Mouse (Mus musculus) left cerebral cortex, adult 8-10 months (tissue): ENCODE results near the gene Angptl6. TPM values are rescaled to one million over a fixed set of nuclear protein-coding genes. Genes with fewer than 3 reads are reported as not detected.

Experiments used
- DNase-seq, 2 experiments: peaks; one replicate each; pipeline ENCODE4 v3.0.0; 2022; ENCODE audit warnings: low spot score in 2 of 2
- total RNA-seq, 4 experiments: library from RNA; stranded (reverse); gene quantifications; 2 replicates each; pipeline ENCODE4 v1.2.4; 2022

Angptl6 gene
- total RNA-seq = 10 to 100 TPM in 1 of 4 experiments, 1 to 10 TPM in 3; 8.4 to 10.1 (median 9.2) TPM

- DNase-seq = no peak
Measured at GRCm38 (mm10) chr9:20879097-20879792, at the start of gene Angptl6. Gene Angptl6 (minus strand): TSS chr9:20879727.

- no peak for DNase-seq
Measured at GRCm38 (mm10) chr9:20923258-20923657, 43.7 kb upstream of the Angptl6 start.

DNA sequence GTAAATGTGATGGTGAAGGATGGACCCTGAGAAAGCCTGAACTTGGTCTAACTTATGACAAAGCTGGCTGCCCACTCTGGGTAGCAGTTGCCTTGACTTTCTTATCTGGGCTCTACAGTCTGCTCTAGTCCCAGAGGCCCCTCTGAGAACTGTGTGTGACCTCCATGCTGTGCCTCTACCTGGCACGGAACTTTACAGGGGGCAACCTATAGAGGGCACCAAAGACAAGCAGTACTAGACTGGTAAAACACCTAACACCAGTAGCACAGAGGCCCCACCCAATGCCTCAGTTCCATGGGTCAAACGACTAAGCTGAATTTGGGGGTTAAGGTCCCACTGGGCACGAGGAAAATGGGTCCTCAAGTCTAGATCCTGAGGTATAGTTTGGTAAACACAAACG, 36.6 kb upstream of the Angptl6 start:
- DNase-seq = no peak

- DNase-seq = peak in 1 of 2 experiments; percentile 62
Measured at GRCm38 (mm10) chr9:20909948-20910347, 30.4 kb upstream of the Angptl6 start.

GRCm38 (mm10) chr9:20902174-20902491, 22.6 kb upstream of the Angptl6 start:
- DNase-seq = no peak

DNA sequence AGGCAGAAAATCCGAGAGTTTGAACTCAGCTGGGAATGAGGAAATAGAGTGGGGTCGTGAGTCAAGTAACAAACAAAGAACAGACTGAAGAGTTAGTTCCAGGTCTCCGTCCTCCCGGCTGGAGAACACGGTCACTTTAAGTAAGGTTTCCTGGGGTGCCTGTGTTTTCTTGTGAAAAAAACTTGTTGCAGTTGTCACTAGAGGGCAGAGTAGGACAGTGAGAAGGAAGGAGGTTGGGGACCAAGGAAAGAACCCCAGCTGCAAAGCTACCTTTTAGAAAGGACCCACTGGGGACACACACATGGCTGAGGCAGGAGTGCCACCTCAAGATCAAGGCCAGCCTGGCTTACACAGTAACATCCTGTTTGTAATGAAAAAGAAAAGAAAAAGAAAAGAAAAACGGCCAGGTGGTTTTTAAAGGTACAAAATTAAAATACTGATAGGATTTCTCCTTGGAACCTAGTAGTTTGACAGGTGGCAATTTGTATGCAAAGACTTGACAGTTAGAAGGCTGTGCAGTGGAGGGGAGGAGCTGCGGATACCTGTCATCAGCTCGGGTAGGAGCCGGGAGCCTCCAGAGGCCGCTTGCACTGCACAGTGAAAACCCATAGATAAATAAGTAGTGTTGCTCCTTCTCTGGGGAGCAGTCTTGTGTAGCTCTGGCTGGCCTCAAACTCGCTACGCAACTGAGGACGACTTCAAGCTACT, 22.1 kb upstream of the Angptl6 start:
- DNase-seq = no peak

DNA sequence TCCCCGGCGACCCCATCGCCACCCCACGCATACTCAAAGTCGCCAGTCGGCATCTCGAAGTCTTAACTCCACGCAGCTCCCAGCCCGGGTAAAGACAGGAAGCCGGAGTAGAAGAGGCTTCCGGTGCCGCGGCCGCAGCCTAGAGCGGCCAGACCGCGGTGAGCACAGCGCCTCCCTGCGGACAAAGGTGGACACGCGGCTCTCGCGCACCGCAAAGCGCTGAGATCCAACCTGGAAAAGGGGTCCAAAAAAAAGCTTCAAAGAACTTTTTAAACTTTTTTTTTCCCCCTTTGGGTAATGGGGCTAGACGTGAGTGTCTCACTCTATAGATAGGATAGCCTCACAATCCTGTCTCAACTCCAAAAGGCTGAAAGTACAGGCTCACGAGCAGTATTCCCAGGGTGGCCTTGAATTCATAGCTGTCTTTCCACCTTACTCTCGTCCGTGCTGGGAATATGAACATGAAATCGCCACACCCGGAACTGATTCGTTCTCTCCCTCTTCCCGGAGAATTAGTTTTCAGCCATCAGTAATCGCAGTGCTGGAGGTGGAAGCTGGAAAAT, 19.1 kb upstream of the Angptl6 start, which contains the start of gene Eif3g:
TSS of gene Eif3g (minus strand) at position 113 of the 563 bp plus-strand sequence.
- peak; percentile 64 to 76 for DNase-seq

GRCm38 (mm10) chr9:20897736-20898510, 18.4 kb upstream of the Angptl6 start:
- no peak for DNase-seq

- DNase-seq = no peak
Measured at GRCm38 (mm10) chr9:20895382-20895781, 15.9 kb upstream of the Angptl6 start.

- DNase-seq = no peak
Measured at GRCm38 (mm10) chr9:20894629-20895028, 15.1 kb upstream of the Angptl6 start.

DNA sequence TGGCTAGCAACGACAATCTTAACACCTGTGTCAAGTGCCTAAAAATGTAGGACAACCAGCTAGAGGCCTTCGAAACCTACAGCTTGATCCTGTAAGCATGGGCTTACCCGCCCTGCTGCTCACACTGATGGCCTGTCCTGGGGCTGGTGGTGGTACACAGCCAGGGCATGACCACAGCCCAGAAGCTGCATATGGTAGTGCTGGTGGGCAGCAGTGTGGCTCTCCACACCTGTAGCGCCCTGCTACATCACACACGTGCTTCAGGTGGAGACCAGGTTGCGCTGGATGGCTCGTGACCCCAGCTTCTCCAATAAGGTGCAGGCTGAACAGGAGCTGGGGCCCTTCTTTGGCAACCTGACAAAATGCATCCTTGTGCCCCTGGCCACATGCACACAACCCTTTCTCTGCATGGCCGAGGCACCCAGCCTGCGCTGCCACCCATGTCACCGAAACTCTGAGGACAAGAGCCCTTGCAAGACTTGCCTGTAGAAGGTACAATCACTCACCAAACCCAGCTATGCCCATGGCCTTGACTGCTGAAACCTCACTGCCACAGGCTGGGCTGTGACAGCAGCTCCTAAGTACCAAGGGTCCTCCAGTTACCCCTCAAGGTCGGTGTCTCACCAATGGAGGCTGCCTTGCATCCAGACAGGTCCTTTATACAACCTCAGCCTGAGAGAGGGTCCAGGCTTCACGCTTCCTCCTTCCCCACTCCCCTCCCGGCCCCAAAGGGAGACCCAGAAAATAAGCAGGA, 14.2 kb upstream of the Angptl6 start:
- no peak for DNase-seq

DNA sequence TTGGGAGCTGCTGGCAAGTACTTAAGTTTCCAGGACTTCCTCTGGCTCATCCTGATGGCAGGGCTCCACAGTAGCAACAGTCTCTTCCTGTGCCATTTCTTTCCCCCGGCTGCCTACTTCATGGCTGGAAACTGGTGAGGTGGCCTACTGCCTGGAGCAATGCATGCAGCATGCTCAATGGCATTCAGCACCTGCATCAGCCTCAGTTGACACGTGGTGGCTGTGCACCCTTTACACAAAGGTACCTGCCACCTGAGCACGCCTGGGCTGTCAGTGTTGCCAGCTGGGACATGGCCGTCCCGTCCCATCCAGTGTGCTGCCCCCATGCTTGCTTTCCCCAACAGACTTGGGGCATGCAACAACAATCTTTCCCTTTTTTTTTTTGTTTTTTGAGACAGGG, 13.5 kb upstream of the Angptl6 start:
- DNase-seq = no peak

- no peak for DNase-seq
Measured at GRCm38 (mm10) chr9:20892104-20892653, 12.7 kb upstream of the Angptl6 start.

GRCm38 (mm10) chr9:20891339-20892103, 12.0 kb upstream of the Angptl6 start:
- DNase-seq = no peak

GRCm38 (mm10) chr9:20890411-20890810, 10.9 kb upstream of the Angptl6 start:
- no peak for DNase-seq

DNA sequence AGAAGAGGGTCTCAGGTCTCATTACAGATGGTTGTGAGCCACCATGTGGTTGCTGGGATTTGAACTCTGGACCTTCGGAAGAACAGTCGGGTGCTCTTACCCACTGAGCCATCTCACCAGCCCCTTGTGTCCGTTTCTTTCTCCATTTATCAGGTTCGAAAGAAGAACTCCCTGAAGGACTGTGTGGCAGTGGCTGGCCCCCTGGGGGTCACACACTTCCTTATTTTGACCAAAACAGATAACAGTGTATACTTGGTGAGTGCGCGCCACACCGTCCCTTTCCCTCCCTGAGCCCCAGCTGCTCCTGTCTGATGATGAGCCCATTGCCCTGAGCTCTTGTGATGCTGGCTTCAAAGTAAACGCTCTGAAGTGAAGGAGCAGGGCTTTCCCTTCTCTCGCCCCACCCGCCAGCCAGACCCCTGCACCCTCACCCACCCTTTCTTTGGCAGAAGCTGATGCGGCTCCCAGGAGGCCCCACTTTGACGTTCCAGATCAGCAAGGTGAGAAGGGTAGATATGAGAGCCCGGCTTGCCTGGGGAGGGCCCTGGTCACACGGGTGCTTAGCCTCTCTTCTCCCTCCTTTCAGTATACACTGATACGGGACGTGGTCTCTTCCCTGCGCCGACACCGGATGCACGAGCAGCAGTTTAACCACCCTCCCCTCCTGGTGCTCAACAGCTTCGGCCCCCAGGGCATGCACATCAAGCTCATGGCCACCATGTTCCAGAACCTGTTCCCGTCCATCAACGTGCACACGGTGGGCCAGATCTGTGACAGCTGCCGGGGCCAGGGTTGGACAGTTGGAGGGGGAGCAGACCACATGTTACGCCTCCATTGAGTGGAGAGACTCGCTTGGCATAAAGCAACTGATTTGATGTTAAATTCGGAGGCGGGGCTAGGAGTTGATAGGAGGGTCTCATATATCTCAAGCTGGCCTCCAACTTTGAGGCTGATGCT, 9.9 kb upstream of the Angptl6 start:
- no peak for DNase-seq

DNA sequence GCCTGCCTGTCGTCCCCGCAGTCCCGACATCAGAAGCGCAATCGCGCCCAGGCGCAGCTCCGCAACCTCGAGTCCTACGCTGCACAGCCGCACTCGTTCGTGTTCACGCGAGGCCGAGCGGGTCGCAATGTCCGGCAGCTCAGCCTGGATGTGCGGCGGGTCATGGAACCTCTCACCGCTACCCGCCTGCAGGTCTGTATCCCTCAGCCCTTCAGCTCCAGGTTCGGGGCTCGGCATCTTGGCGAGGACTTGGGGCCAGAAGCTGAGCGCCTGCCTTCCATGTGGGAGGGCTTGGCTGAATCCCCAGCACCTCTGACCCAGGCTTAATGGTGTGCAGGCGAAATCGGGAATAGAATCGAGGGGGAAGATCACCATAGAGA, 8.8 kb upstream of the Angptl6 start:
- DNase-seq = no peak

GRCm38 (mm10) chr9:20887704-20888385, 8.3 kb upstream of the Angptl6 start, which contains the start of gene Ppan:
Gene Ppan (plus strand): TSS chr9:20888175.
- DNase-seq = peak; percentile 93 to 95
